ENCODE assay signal across 20 mouse cellular contexts in the genomic region with DNA sequence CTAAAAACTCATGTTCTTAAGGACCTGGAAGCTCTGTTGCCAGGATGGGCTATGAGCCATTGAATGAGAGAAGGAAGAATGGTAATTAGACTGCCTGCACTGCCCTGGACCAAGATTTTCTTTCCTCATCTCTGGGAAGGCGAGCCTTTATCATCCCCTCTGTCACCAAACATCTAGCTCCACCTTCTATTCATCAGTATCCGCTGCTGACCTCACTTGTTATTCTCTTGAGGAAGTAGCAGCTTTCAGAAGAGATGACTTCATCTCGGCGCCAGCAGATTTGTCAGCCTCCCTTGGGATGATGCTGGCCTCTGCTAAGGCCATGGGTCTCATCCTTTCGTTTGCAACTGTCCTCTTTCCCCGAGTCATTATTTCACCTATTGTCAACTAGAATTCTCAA.
A peak's percentile ranks its signal among the peaks of the same experiment; 100 is the strongest.
DNase-seq lines count a peak whose midpoint lies in the region; ATAC-seq and TF ChIP-seq lines count a peak whose summit lies in the region.
"Had no signal": no experiment of that assay in that cellular context is flagged by ENCODE, and none has a peak within 500 bp of the region (broad histone marks: within the 10 kb centered on the region; RNA-seq: fewer than 3 reads in every experiment).

No protein-coding gene starts in this region.

- TF ChIP-seq CTCF in gastrocnemius, adult 2 months (IDR thresholded peaks at IDR 0.05) = no peak

- 42% methylated on average over 6 of the region's 6 CpGs for WGBS in heart, embryonic 16.5 days
- WGBS in kidney, embryonic 16.5 days = 76% methylated on average over 6 of the region's 6 CpGs

- H3K4me1 ChIP-seq in heart, embryonic 16.5 days (ENCODE audit: control insufficient read depth, insufficient read depth, low read length) = no peaks in the 10 kb centered on the region
- no peaks in the 10 kb centered on the region for H3K4me1 ChIP-seq in kidney, embryonic 16.5 days (ENCODE audit: insufficient read depth, low read length)
- H3K4me1 ChIP-seq: embryonic facial prominence, embryonic 10.5 days; forebrain, embryonic 13.5 days; intestine, embryonic 15.5 days; limb, embryonic 10.5 days; midbrain, embryonic 10.5 days had no signal

- H3K4me2 ChIP-seq in heart, embryonic 16.5 days (ENCODE audit: low read depth, low read length) = no peak overlapping the region
- H3K4me2 ChIP-seq in kidney, embryonic 16.5 days (replicated peaks; ENCODE audit: low read depth, low read length) = no peak overlapping the region
- H3K4me2 ChIP-seq: forebrain, embryonic 13.5 days; intestine, embryonic 15.5 days; liver, embryonic 11.5 days had no signal

- ATAC-seq in heart, embryonic 16.5 days (replicated peaks; ENCODE audit: extremely low read depth, insufficient read depth, low FRiP score) = peak; percentile 45; the same call in 1 of the 2 replicates
- ATAC-seq in kidney, embryonic 16.5 days (ENCODE audit: low FRiP score, low TSS enrichment) = no peak
- ATAC-seq: forebrain, embryonic 13.5 days; intestine, embryonic 15.5 days had no signal

- H3K27me3 ChIP-seq in heart, embryonic 16.5 days (ENCODE audit: control insufficient read depth, insufficient read depth, low read length) = no peaks in the 10 kb centered on the region
- no peaks in the 10 kb centered on the region for H3K27me3 ChIP-seq in kidney, embryonic 16.5 days (ENCODE audit: insufficient read depth, low read length)
- H3K27me3 ChIP-seq: forebrain, embryonic 13.5 days; intestine, embryonic 15.5 days had no signal

- no peak overlapping the region for H3K4me3 ChIP-seq in gastrocnemius, adult 2 months
- no peak overlapping the region for H3K4me3 ChIP-seq in heart, embryonic 16.5 days (ENCODE audit: low read length)
- no peak overlapping the region for H3K4me3 ChIP-seq in kidney, embryonic 16.5 days (ENCODE audit: low read length)
- H3K4me3 ChIP-seq: embryonic facial prominence, embryonic 10.5 days; forebrain, embryonic 13.5 days; intestine, embryonic 15.5 days; layer of hippocampus, adult 2 months; limb, embryonic 10.5 days; midbrain, embryonic 10.5 days had no signal

- H3K27ac ChIP-seq in gastrocnemius, adult 2 months = no peak overlapping the region
- H3K27ac ChIP-seq in heart, embryonic 16.5 days (ENCODE audit: low read length) = peak overlapping the region; percentile 48
- H3K27ac ChIP-seq in kidney, embryonic 16.5 days (ENCODE audit: low read length) = no peak overlapping the region
- H3K27ac ChIP-seq: embryonic facial prominence, embryonic 10.5 days; forebrain, embryonic 13.5 days; intestine, embryonic 15.5 days; kidney, postnatal 0 days; layer of hippocampus, adult 2 months; limb, embryonic 10.5 days; midbrain, embryonic 10.5 days; stomach, postnatal 0 days had no signal

- intact Hi-C loops in gastrocnemius, adult 2 months (cut with DNase I) = no loop called here

- no peak overlapping the region for H3K9ac ChIP-seq in heart, embryonic 16.5 days (ENCODE audit: low read length)
- no peak overlapping the region for H3K9ac ChIP-seq in kidney, embryonic 16.5 days (replicated peaks; ENCODE audit: low read length)
- H3K9ac ChIP-seq: forebrain, embryonic 13.5 days; intestine, embryonic 15.5 days had no signal

- no peaks in the 10 kb centered on the region for H3K36me3 ChIP-seq in heart, embryonic 16.5 days (ENCODE audit: control insufficient read depth, insufficient read depth)
- H3K36me3 ChIP-seq in kidney, embryonic 16.5 days (ENCODE audit: insufficient read depth, low read length) = no peaks in the 10 kb centered on the region
- H3K36me3 ChIP-seq: embryonic facial prominence, embryonic 10.5 days; intestine, embryonic 15.5 days; limb, embryonic 10.5 days; midbrain, embryonic 10.5 days had no signal

- peak; percentile 44 for DNase-seq in gastrocnemius, adult 2 months
- no peak for DNase-seq in gastrocnemius, postnatal 4 days (ENCODE audit: low spot score in 2 of 2)
- DNase-seq in gastrocnemius, postnatal 25 days = peak; percentile 26
- DNase-seq in lung, postnatal 10 days = peak; percentile 36
- DNase-seq in right cerebral cortex, postnatal 36 days (ENCODE audit: low spot score in 2 of 2) = no peak
- DNase-seq in T-cell, adult 2 months (ENCODE audit: low spot score) = no peak
- DNase-seq: adrenal gland, postnatal 10 days; cerebellum, adult 11-12 months; thymus, postnatal 14 days had no signal

- no peaks in the 10 kb centered on the region for H3K9me3 ChIP-seq in heart, embryonic 16.5 days (replicated peaks; ENCODE audit: control insufficient read depth, low read length)
- H3K9me3 ChIP-seq in kidney, embryonic 16.5 days (ENCODE audit: low read length) = no peaks in the 10 kb centered on the region
- H3K9me3 ChIP-seq: embryonic facial prominence, embryonic 10.5 days; forebrain, embryonic 13.5 days; intestine, embryonic 15.5 days; limb, embryonic 10.5 days; midbrain, embryonic 10.5 days had no signal

Comparison
In these comparisons a context has a peak if more than half of its experiments do, and no peak if none do; other contexts are left out.
1. DNase-seq: peak in gastrocnemius, adult 2 months (single experiment), gastrocnemius, postnatal 25 days (single experiment) and lung, postnatal 10 days (single experiment); none in gastrocnemius, postnatal 4 days (0 of 2), right cerebral cortex, postnatal 36 days (0 of 2) and T-cell, adult 2 months (single experiment).